Mouse (Mus musculus) embryo, embryonic 9.5 days (tissue): Measurements from ENCODE around the gene Nthl1.

Source experiments
- DNase-seq: peaks from one replicate; pipeline ENCODE4 v3.0.0-alpha.2; 2017; ENCODE audit errors: extremely low spot score

Gene Nthl1

GRCm38 (mm10) chr17:24628646-24629045, 3.8 kb upstream of the Nthl1 start:
- peak; percentile 70 for DNase-seq

- no peak for DNase-seq
Measured at GRCm38 (mm10) chr17:24630072-24630471, 2.4 kb upstream of the Nthl1 start.

- no peak for DNase-seq
Measured at GRCm38 (mm10) chr17:24632813-24633449, 451 bp downstream of the Nthl1 start.

DNA sequence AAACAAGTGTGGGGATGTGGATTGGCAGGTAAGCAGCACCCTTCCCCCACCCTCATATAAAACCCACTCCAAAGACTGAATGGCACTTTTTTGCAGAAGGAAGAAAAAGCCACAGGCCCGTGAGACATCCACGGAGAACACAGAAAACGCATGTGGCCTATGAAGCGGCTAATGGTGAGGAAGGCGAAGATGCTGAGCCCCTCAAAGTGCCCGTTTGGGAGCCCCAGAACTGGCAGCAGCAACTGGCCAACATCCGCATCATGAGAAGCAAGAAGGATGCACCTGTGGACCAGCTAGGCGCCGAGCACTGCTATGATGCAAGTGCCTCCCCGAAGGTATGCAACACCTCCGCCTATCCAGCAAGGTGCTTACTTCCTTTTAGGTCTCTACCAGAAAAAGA, 1.4 kb downstream of the Nthl1 start:
- DNase-seq = no peak

GRCm38 (mm10) chr17:24635024-24635423, 2.5 kb downstream of the Nthl1 start:
- DNase-seq = no peak

DNA sequence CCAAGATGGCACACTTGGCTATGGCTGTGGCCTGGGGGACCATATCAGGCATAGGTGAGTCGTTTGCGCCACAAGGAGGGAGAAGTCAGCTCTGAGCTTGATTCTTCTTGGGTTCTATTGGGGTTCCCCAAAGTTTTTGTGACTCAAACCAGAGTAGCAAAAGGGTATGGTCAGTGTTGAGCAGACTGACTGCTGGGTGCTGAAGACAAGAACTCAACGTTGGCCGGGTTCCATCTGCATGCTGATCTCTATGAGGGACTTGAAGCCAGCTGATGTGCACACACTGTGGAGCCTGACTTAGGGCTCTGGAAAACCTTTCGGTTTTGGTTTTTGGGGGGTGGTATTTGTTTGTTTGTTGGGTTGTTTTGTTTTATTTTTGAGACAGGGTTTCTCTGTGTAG, 3.2 kb downstream of the Nthl1 start:
- no peak for DNase-seq

GRCm38 (mm10) chr17:24636781-24637481, 4.5 kb downstream of the Nthl1 start:
- DNase-seq = no peak

GRCm38 (mm10) chr17:24638214-24638613, 5.7 kb downstream of the Nthl1 start:
- no peak for DNase-seq

GRCm38 (mm10) chr17:24638840-24639239, 6.4 kb downstream of the Nthl1 start:
- DNase-seq = no peak

DNA sequence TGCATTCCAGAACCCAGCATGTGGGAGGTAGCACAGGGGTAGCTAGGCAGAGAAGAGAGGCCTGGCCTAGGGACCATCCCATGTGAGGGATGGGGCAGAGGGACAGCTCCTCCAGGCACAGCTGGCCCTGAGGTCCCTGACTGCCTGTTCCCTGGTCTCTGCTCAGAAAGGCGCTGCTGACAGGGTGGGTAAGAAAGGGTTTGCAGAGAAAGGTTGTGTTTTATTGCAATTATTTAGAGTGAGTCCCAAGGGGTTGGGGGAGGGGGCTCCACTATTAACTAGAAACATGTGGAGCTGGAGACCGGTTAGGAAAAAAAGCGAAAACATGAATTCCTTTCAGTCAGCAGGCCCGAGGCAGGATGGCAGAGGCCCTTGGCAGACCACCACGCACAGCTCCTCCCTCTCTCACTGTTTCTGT, 7.1 kb downstream of the Nthl1 start:
- DNase-seq = no peak

GRCm38 (mm10) chr17:24640119-24640518, 7.6 kb downstream of the Nthl1 start:
- DNase-seq = no peak

GRCm38 (mm10) chr17:24640581-24640980, 8.1 kb downstream of the Nthl1 start:
- DNase-seq = no peak

DNA sequence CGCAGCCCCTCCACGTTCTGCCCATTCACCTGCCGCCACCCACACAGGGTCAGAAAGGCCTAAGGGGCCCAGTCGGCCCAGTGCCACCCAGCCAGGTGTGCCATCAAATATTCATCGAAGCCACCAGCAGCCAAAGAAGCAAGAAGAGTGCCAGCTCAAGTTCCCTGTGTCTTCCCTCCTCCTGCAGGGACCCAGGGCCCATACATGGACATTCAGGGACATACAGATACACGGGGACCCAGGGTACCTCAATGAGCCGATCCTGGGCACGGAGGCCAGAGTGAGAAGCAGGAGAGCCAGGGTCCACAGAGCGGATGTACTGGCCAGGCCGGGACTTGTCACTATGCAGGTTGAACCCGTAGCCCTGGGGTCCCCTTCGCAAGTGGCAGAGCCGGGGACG, 9.5 kb downstream of the Nthl1 start:
- DNase-seq = no peak

DNA sequence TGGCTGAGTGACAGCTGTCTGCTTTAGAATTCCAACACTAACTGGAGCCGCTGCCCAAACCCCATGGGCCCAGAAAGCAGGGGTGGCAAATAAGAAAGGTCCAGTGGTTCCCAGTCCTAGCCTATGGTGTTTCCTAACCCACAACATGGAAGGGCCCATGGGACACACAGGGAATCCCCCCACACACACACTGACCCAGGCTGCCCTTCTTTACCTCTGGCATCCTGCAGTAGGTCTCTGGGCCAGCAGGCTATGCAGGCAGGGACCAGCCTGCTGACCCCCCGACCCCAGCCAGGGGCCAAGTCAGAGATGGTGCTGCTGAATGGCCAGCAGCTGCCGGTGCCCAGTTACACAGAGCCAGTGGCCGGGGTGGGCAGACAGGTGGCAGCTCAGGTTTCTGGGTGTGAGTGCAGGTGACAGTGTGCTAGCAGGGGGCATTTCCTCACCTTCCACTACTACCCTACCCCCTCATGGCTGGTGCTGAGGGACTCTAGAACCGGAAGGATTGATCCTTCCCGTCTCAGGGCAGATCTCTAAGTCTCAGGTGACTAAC, 10.4 kb downstream of the Nthl1 start:
- DNase-seq = no peak

GRCm38 (mm10) chr17:24644030-24644715, 11.7 kb downstream of the Nthl1 start:
- no peak for DNase-seq

DNA sequence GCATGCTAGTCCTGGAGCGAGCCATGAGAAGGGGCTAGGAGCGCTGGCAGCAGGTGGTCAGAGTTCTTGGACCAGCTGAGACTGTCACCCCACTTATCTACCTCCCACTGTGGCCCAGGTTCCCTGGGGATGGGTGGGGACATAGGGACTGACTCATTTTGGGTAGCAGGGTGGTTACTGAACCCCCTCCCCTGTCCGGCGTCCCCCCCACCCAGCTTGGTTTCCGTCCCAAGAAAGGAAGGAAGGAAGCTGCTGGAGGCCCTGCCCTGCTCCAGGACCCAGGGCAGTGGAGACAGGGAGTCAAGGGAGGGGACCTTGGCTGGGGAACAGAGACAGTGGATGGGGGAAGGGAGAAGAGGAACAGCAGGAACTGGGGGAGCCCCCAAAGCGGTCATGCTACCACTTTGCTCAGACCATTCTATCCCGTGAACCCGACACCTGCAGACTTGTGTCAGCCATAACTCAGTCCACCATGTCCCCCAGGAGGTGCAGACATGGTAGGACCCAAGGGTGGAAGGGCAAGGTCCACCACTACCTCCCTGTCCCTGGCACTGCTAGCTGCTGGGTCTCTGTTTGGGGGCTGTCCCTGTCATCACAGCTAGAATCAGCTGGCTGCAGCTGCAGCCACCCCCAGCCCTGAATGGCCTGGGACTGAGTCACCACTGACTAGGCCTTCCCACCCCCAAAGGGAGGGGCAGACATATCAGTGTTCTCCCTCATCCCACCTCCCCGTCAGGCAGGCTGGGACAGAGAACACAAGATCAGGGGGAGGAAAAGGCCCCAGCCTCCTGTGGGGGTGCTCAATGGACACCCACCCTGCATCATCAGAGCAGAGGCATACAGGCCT, 12.6 kb downstream of the Nthl1 start:
- no peak for DNase-seq

DNA sequence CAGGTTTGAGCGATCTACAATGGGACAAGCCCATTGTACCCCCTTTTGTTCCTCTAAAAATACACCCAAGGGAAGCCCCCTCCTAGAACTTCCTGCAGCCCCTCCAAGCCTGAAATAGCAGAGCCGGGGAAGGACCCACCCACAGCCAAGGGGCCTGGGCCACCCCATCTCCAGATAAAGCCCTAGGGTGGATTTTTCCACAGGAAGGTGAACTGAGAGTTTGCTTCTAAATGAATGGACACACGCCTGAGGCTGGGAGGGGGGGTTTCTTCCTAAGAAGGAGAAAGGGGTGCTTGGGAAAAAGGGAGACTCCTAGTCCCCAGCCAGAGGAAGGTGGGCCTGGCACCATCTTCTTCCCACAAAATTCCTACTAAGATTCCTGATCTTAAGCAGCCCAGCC, 13.4 kb downstream of the Nthl1 start:
- no peak for DNase-seq

DNA sequence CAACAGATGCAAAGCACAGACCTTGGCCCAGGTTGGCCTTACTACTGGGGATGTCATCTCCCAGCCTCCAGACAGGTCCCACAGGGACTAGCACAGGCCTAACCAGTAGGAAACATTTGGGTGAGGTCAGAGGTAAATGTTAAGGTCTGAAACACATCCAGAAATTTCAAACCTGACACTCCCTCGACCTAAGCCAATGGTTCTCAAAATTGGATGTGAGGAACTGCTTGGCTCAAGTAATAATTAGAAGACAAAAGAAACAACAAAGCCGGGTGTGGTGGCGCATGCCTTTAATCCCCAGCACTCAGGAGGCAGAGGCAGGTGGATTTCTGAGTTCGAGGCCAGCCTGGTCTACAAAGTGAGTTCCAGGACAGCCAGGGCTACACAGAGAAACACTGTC, 13.9 kb downstream of the Nthl1 start:
- no peak for DNase-seq

DNA sequence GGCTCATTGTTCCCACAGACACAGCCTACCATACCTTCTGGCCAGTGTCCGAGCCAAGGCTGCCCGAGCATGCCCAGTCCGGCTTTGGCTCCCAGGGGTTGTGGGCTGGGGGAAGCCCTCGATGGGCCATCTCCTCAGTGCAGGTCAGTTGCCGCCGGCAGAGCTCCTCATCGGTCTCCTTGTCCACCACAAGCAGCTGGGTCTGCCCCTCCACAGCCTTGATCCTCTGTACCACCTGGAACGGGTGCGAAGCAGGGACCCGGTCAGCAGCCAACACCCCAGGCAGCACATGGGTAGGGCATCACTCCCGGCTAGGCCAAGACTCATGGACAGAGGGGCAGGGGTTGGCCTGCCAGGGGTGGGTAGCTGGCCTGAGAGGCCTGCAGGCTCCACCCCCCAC, 15.0 kb downstream of the Nthl1 start:
- no peak for DNase-seq

GRCm38 (mm10) chr17:24648731-24649377, 16.4 kb downstream of the Nthl1 start:
- DNase-seq = no peak

DNA sequence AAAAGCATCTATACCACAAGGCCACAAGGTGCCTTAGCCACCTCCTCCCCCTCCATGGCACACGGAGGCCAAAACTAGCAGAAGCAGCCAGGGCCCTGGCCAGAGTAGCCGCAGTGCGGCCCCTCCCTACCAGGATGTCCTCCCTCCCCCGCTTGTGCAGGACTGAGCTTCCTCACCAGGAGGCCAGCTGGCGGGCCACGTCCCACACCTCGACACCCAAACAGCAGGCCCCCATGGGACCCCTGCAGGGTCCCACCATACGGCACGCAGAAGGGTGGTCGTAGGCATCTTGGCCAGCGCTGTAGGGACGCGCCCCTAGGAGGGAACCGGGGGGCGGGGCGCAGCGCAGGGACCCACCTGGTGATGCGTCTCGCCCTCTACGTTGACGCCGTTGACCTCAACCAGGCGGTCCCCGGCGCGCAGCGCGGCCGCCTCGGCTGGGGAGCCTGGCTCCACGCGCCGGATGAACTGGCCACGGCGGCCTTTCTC, 17.1 kb downstream of the Nthl1 start:
- peak; percentile 32 for DNase-seq
